Mouse (Mus musculus): ENCODE measurements around the gene Vps18.

DNA sequence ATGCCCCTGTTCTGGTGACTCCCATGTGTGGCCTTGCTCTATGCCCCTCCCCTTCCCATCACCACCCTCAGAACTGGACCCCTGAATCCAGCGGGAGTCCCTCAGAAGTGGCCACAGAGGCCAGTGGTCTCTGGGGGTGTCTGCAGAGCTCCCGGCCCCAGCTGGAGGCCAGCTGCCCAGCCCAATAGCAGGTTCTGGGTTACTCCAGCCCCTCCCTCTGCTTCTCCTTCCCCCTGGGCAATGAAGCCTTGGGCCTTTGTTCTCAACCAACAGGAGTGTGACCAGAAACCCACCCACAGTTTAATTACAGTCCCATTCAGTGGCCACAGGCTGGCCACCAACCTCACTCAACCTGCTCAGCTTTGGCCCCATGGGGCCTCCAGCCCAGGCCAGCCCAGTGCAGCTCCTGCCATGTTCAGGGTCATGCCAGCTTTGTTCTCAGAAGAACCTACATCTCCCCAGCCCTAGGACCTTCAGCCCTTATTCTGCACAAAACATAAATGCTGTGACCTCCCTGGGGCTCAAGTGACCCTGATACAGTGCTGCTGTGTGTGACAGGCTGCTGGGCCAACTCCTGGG, 23.9 kb downstream of the Vps18 start:
- TF ChIP-seq CTCF (IDR thresholded peaks at IDR 0.05; ENCODE audit: low read depth, low read length) (no peak), GATA1 (IDR thresholded peaks at IDR 0.05; ENCODE audit: borderline replicate concordance, low read length) (no peak), TAL1 (conservative IDR thresholded peaks at IDR 0.05; ENCODE audit: low read depth, low read length) (no peak), POLR2AphosphoS5 (IDR thresholded peaks at IDR 0.05; ENCODE audit: insufficient replicate concordance, low read depth, low read length) (no peak)

Measured in G1E (cell line).